Mouse (Mus musculus) cerebellum, adult (tissue): Measurements from ENCODE around the gene Cemip2.

Experiments
- ATAC-seq: cut with Nextera tagmentation; 2 replicates; pipeline ENCODE4 v1.9.2; 2017; ENCODE audit warnings: mild to moderate bottlenecking, moderate library complexity, mixed read lengths; ENCODE audit not compliant: insufficient number of reproducible peaks, low FRiP score, low TSS enrichment

The Cemip2 gene

DNA sequence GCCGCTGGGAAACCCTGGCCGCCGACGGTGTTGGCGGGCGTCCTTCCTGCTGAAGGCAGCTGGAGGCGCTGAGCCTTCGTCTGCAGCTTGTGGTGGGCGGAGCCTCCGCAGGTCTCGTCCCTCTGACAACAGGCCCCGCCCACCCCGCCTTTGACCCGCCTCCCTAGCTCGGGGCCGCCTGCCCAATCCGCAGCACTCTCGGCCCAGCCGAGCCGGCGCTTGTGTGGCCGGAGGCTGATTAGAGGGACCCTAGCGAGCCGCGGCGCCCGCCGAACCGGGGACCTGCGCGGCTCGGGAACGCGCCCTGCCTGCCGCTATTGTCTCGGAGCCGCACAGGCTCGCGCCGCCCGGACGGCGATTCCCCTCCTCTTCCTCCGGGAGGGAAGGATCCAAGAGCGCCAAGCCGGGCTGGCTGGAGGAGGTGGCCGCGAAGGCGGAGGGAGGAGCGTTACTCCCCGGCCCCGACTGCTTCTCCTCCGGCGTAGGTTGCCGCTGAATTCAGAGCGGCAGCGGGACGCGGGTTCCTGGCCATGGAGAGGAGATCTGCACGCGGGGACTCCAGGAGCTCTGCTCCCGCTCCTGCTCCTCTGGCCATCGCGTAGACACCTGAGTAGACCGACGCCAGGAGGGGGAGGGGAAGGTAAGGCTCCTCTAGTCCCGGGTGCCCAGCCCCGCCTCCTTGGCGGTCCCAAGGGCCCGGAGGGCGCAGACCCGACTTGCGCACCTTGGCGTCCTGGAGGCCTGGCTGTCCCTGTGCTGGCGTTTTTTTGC lies at the start of gene Cemip2:
Gene Cemip2 (plus strand): TSS at position 196 of the 771 bp plus-strand sequence.
- peak; percentile 87 for ATAC-seq

DNA sequence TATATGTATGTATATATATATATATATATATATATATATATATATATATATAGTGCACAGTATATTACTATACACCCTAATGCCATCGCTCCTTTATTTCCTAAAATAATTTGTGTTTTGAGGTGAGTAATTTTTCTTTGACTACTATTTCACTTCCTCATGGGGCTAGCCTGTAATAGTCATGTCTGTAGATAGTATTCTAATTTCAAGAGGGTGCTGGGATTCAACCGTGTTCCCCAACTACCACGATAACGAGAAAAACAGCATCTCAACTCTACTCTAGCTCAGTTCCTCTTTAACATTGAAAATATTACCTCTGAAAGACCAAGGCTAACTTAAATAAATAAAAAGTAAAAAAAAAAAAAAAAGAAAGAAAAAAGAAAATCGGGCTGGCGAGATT lies 49.8 kb upstream of the Cemip2 start:
- ATAC-seq = no peak

DNA sequence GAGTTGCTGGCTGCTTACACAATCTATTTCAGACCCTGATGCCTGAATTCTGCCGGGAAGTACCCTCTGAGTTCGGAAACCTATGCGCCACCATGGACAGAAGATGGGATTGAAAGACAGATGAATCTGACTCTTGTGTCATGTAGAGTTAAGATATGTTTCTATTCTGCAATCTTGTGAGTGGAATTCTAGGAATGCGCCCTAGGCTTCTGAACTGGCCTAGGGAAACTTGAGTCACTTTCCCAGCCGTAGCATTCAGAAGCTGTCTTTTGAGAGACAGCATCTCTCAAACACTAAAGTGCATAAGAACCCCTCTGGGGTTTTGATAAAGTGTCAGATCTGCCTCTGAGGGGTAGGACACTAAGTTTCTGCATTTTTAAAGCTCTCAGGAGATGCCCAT lies 46.3 kb upstream of the Cemip2 start:
- no peak for ATAC-seq

DNA sequence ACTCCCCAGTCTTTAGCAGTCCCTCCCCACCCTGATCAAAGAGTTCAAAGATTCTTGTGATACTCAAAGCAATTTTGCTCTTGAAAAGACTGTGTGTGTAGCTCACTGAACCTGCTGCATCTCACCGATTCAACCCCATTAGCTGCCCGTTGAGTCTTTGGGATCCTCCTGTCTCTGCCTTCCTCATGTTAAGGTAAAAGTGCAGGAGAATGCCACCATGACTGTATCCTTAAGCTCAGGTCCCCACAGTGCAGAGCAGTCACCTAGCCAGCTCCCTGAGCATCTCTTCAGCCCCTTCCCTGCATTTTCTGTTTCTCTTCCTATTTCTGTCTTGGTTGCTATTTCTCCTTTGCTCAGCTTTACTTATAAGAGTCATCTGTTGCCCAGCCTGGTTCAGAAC lies 45.0 kb upstream of the Cemip2 start:
- no peak for ATAC-seq

DNA sequence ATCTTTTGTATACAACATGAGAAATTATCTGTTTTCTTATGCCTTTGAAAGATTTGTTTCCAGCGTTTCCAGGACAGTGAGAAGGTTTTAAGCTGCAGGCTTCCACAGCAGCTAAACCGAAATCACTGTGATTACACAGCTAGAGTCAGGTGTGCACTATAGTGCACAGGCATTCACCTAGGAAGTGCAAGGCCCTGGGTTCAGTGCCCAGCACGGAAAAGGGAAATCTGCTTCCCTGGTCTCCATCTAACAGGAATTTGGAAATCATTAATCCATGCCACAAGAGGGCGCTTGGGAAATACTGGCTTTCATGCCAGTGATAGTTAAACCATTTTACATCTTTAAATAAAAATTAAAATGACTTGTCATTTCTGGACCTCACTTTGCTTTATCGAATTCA lies 44.0 kb upstream of the Cemip2 start:
- peak; percentile 68; the same call in 1 of the 2 replicates for ATAC-seq

DNA sequence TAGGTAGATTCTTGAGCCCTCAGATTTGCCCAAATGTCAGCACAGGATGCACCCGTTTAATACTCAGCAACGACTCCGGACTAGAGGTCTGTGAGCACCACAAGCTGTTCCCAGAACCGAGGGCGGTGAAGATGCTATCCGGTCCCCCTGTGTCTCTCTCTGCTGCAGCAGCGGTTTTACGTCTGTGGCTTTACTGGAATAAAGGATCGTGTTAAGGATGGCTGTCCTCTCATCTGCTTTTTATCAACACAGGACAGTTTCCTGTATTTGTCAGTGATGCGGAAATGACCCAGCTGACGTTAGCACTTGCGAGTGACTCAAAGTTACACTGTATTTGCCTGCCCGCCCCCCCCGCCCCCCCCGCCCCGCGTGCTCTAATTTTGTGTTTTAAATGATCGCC lies 40.7 kb upstream of the Cemip2 start:
- ATAC-seq = no peak

DNA sequence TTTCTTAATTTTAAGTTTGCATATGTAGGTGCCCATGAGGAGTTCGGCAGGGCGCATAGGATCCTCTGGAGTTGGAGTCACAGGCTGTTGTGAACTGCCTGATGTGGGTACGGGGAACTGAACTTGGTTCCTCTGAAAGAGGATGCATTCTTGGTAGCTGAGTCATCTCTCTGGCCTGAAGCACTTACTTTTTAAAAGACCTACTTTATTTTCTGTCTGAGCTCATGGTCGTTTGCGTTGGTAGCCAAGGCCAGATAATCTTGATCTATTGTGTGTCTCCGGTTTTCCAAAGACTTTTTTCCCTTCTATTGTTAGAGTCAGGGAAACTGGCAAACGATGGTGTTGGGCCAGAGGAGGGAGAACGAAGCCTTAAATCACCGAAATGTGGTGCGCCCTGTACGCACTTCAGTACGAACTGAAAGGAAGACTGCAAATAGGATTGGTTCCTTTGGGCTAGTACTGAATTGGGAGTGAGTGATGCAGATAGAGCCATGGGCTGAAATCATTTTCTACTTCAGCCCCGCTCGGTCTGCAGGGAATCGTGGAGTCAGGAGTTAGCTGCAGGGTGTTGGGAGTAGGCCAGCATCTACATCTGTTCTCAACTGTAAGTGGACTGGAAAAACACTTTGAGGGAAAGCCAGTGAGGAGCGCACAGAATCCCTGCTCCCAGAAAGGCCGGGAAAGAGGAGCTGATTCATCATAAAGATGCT lies 40.1 kb upstream of the Cemip2 start:
- peak; percentile 27; the same call in 1 of the 2 replicates for ATAC-seq

DNA sequence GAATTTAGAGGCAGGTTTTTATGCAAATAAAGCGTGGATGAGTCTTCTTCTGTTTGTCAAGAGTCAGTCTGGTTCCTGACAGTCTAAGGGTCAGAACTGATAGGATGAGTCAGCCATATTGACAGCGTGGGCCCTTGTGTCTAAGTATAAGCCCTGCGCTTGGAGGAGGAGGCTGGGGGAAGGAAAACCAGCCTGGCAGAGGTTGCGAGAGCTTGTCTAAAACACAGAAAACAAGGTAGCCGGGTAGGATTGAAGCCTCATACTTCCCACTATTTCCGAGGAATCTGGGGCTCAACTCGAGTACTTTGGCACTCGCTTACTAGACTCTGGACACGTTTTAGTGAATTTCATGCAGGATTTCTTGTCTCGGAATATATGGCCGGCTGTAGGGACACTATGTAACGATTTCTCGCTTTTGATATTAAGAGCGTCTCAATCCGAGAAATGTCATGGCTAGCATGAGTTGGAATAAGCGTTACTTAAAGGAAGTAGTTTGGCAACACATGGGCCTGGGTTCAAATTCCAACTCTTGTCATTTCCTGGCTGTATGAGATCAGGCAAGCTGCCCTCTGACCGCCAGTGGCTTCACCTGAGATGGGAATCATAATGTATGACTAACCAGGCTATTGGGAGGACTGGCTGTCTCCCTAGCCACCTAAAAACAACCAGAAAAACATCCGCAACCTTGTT lies 39.4 kb upstream of the Cemip2 start:
- no peak for ATAC-seq

DNA sequence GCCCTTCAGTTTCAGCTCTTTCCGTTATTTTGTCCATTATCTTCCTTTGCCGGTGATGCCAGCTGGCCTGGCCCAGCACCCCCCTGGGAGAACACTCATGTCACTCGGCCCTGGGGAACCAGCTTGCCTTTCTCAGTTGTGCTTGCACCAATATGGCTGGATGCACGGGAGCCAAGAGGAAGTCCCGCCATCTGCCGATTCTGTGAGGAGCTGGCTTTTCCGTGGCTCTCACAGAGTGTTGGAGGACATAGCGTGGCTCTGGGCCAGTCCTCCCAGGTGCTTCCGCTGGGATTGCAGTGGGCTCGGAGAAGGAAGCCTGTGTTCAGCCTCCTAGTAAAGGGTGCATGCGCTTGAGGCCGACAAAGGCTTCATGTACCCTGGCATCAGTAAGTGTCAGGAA lies 36.0 kb upstream of the Cemip2 start:
- peak; percentile 86 for ATAC-seq

DNA sequence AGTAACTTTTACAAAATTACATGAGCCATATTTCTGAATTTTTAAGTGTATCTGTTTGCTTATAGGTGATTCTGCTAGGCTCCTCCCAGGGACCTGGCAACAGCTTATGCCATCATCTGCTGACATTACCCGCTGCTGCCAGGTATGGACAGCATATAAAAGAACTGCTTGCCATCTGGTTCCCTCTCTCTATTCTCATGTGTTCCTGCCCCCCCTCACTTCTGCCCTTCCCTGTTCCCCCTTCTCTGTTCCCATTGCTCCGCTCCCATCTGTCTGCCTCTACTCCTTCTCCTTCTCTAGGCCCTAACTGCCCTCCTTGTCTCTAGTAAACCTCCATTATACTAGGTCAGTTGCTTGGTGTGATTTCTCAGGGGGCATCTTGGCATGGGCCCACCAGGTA lies 32.6 kb upstream of the Cemip2 start:
- peak; percentile 52; the same call in 1 of the 2 replicates for ATAC-seq

DNA sequence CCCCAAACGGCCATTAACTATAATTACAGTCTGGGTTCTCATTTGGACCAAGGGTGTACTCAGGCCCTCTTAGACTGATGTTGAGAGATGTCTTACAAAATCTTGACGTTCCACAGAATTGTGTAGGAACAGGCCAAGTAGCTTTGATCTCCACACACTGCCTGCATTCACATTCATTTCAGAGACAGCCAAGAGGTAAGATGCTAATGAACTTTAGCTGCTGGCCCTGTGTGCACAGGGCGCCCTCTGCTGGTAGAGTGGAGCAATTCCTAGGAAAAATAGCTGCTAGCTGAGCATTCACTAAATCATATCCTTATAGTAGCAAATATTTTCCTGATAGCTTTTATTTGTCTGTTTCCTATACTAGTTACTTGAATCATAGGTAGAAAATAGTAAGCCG lies 30.8 kb upstream of the Cemip2 start:
- peak; percentile 64 for ATAC-seq

DNA sequence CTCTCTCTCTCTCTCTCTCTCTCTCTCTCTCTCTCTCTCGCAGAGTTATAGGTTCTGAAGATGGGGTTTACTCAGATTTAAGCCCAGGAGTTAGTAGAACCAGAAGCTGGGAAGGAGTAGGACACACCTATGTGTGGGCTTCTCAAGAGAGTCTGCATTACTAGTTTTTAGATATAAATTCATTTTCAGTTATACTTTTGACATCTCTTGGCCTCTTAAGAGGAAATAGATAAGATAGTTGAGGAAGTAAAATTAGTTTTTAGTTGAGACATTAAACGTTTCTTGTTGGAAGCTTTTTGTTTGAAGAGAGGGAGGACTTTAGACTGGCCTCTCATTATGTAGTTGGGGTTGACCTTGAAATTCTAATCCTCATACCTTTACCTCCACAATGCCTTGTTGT lies 28.0 kb upstream of the Cemip2 start:
- no peak for ATAC-seq

DNA sequence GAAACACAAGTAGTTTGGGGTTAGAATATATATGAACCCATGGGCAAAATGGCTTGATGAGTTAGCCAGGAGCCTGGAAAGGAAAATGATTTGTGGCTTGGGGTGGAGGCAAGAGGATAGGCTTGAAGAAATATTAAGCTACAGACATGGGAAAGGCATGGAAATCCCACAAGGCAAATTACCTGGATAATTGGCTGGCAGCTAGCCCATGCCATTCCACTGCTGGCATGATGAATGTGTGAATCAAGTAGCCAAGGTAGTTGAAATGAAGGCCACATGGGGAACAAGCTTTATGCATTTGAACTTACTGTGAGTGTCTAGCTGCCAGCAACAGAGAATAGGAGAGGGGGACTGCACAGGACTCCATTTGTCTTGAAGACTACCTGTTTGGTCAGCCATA lies 16.5 kb upstream of the Cemip2 start:
- ATAC-seq = no peak

DNA sequence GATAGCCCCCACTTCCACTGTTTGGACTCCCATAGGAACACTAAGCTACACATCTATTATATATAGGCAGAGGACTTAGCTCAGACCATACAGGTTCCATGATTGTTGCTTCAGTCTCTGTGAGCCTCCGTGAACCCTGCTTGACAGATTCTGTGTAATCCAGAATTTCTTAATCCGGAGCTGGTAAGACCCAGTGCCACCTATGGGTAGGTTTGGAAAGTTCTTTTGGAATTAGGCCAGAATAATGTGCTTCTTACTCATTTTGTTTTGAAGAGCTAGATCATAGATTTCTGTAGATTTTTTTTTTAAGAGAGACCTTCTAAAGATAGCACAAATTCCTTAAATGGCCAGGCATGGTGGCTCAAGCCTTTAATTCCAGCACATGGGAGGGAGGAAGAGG lies 14.1 kb upstream of the Cemip2 start:
- no peak for ATAC-seq

DNA sequence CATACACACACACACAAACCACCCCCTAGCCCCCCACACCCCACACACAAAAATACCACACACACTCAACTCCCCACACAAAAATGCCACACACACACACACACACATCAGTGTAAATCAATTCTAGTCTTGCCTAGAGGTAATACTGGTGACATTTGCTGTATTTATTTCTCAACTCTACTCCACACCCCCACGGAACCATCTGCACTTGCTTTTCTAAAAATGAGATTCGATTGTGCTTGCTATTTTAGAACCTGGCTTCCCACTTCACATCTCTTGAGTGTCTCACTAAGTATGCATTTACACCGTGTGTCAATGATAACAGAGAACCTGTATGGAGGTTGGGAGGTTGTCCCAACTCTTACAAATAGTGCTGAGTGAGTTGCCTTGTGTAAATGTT lies 13.4 kb upstream of the Cemip2 start:
- ATAC-seq = no peak

DNA sequence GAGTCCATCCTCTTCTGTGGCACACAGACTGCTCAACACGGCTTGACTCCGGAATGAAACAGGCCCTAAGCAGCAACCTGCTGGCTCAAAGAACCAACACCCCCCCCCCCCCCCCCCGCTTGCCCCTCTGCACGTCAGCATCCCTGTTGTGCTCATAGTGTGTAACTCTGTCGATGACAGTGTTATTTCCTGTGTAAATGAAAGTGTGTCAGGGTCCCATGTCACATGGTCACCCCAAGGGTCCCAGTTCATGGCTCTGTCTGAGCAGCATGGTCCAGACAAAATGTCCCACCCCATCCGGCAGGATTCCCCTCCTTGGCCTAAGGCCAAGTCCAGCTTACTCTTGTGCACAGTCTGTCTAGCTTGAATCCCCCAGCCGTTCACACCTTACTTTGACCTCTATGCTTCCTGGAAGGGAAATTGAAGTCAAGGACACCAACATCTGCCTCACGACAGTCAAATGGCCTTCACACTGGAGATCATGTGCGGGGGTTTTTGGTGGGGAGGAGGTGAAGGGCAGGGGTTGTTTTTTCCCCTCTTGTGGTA lies 10.6 kb upstream of the Cemip2 start:
- no peak for ATAC-seq

DNA sequence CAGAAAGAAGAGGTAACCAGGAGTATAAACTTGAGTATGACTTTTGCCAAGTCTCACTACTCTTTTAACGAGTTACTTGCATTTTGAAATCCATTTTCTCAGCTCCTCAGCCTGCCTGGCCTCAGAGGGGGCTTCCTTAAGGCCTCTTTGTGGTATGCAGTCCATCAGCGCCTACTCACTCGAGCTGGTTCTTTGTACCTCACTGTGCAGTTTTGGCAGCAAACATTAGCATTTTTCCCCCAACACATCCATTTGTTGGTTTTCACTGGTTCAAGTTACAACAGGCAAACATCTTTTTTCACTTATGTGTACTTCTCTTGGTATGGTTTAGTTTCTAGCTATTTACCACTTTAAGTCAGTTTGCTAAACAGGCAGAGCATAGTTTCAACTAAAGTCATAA lies 8.3 kb upstream of the Cemip2 start:
- no peak for ATAC-seq

DNA sequence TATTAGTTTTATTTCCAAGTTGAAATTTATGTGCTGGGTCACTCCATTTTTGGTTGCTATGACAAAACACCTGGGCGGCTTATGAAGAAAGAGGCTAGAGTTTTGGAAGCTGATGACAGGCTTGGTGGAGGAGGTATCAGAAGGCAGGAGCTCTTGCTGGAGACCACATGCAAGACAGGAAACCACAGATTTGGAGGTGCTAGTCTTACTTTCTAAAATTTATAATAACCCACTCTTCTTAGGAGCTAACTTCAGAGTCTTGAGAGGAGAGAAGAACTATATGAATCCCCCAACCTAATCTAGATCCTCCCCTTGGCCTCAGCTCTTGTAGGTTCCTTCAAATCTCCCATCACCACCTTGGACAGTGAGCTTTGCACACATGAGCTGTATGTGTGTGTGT lies 6.6 kb upstream of the Cemip2 start:
- no peak for ATAC-seq

DNA sequence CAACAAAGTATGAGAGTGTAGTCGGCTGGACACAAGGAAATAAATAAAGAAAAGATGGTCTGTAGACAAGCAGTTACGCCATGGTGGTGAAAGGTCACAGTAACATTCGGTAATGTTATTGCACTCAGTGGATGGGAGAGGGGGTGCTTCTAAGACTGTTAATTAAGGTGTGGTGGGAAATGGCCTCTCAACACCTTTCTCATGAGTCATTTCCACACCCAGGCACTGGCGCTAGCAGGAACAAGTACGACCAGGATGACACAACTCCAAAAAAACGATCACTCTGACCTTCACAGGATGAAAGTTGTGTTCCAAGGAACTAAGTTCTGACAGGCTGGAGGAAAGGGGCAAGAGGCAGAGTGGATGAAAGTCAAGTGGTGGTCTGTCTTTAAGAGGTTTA lies 4.5 kb upstream of the Cemip2 start:
- no peak for ATAC-seq

DNA sequence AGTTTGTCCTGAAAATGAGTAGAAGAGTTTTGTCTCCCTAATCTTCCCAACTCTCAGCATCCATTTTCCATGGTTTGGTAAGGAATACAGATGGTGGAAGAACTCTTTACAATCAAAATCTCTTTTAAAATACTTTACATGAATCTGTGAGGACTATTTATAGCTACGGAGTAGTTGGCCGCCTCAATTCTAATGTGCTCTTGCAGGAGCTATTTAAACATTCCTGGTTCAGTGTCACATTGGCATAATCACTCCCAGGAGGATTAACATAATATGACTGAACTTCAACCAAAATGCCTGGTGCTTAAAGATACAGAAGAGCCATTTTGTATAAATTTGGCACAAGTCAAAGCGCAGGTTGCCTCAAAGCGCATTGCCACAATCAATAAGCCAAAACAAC lies 2.5 kb upstream of the Cemip2 start:
- ATAC-seq = no peak

DNA sequence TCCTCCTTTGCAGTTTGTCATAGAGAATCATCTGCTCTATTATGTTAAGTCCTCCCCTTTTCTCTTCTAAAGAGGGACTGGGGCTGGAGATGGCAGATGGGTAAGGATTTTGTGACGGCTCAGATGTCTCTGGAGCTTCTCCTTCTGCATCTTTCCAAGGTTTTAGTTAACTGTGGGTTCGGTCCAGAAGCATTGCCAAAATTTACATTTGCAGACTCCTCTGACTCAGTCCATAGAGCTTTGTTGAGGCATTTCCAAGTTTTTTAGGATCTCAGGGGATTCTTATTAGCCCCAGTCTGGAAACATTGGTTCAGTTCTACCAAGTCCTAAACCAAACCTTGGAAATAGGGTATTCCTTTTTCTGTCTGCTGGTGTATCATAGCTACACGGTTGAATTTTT lies 1.5 kb upstream of the Cemip2 start:
- ATAC-seq = no peak
